Mouse (Mus musculus): ENCODE data around the gene Fnip2.
"Not testable (repeated sequence)": the region's sequence is repeated elsewhere in the genome, so short reads cannot be mapped to it uniquely, and the experiment has no call there.

Fnip2 gene

DNA sequence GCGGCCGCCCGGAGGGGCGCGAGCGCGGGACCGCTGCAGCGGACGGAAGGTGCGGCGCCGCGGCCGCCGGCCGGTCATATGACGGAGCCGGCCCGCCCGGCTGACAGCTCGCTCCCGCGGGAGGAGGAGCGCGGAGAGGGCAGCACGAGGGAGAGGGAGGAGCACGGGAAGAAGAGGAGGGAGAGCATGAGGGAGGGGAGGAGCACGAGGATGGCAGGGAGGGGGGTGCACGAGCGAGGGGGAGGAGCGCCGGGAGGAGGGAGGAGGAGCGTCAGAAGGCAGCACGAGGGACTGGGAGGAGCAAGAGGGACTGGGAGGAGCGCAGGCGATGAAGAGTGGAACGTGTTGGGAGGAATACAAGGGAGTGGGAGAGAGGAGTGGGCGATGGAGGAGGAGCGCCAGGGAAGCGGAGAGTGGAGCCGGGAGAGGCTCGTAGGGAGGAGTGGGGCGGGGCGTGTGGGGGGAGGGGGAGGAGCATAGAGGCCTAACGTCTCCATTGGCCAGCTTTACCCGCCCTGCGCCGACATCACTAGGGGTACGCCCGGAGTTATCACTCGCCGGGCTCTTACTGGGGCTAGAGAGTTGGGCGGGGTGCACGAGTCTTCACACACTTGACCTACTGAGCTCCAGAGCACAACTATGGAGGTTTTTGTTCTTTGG, at the start of gene Fnip2:
TSS of gene Fnip2 (minus strand) at position 94 of the 660 bp plus-strand sequence.
- in situ Hi-C loops (cut with MboI, MseI): no loop called here

DNA sequence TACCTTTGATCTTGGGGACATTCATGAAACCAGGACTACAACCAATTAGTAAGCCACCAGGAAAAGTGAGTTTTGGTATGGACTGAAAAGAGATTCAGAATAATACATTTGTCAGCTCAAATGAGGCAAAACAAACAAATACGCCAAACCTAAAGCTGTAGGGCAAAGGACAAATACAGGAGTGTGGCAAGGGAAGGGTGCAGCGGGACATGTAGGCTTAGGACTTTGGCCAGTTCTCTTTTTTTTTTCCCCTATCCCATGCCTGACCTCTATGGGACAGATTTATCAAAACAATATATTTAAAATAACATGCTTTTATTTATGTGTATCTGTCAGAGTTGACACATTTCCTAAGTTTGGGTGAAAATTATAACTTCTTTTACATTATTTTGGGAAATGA, 42.3 kb upstream of the Fnip2 start:
- in situ Hi-C loops (cut with MboI, MseI): no loop called here

DNA sequence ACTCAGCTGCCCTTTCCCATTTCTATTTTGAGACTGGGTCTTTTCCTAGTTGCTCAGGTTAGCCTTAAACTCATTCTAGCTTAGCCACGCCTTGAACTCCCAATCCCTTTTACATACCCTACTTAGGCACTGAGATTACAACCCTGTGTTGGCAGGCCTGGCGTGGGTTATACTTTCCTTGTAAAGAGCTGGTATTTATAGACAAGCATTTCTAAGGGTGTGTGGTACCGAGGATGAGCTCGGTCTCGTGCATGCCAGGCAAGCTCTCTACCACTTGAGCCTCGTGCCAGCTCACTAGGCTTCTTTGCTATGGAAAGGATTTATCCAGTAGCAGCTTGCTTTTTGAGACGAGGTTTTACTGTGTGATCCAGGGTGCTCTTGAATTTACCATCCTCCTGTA, 27.9 kb upstream of the Fnip2 start:
- in situ Hi-C loops (cut with MboI, MseI): loop anchor here (25.0 kb wide), 1 partner anchor 633 kb away; no protein-coding TSS in a partner anchor

DNA sequence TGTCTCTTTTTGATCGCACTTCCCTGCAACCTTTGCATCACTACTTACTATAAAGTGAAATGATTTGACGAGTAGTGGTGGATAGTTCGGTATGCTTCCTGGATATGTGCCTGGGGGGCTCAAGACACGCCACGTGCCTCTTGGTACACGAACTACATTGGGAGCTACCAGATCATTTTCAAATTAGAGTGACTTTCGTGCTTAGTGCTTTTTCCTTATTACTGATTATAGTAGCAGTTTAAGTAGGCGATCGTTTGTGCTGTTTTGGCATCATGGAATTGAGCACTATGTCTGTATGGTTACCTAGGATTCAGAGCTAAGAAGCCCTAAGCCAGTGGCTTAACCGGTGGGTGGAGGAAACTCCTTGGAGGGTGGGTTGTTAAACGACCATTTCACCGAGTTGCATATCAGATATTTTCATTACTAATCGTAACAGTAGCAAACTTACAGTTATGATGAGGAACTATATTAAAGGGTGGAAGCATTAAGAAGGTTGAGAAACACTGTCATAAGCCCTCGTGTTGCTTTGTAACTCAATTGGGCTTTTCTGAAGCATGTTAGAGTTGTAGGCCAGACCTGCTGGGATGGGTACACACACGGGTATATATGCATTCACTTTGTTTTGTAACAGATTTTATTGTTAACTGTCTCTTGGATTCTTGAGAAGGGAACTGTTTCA, 24.3 kb upstream of the Fnip2 start:
- in situ Hi-C loops (cut with MboI, MseI): loop anchor here (25.0 kb wide), 1 partner anchor 630 kb away; no protein-coding TSS in a partner anchor

DNA sequence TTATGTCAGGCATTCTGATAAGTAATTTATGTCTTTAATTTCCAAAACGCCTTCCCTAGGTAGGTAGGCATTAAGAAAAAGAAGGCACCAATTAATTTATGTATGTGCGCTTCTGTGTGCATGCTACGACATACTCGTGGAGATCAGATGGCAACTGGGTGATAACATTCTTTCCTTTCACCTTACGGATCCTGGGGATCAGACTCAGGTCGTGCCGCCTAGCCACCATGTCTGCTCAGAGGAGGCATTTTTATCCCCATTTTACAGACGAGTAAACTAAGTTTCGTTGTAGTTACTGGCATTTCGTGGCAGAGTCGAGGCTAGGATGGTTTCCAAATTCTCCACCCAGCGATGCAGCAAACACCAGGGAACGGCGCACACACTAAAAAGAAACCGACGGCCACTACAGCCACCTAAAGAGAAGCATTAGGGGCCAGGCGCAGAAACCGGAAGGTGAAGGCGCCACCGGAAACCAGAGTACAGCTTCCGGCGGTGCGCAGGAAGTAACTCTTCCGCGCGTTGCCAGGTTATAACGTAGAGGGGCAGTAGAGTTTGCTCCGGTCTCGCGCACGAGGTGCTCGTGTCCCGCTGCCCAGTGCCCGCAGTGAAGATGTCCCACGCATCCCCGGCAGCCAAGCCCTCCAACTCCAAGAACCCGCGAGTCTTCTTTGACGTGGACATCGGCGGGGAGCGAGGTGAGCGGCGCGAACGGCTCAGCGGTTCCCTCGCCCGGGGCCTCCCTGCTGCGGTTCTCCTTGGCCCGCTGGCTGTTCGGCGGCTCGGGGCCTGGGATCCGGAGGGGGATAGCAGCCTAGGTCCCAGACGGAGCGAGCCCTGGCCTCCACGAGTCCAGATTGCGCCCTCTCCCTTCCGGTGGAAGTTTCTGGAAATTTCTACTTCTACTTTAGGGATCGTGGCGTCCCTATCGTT, 23.5 kb upstream of the Fnip2 start, which contains the start of gene Ppid:
TSS of gene Ppid (plus strand) at position 480 of the 930 bp plus-strand sequence.
- in situ Hi-C loops (cut with MboI, MseI): loop anchor here (25.0 kb wide), 1 partner anchor 629 kb away; no protein-coding TSS in a partner anchor

DNA sequence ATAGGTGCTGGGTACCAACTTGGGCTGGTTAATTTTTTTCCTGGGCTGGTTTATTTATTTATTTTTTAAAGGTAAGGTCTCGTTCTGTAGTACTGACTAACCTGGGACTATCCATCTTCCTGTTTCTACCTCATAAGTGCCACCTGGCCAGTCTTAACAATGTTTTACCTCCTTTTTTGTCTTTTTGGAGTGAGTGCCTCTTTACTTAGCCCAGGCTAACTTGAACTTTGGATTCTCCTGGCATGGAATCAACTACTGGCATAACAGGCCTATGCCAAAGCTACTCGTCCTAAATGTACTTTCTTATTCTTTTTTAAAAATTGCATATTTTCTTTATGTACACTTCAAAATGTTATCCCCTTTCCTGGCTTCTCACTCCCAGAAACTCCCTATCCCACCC, 22.1 kb upstream of the Fnip2 start:
- in situ Hi-C loops (cut with MboI, MseI): loop anchor here (10.0 to 25.0 kb wide), 3 partner anchors 145 to 627 kb away; no protein-coding TSS in a partner anchor

DNA sequence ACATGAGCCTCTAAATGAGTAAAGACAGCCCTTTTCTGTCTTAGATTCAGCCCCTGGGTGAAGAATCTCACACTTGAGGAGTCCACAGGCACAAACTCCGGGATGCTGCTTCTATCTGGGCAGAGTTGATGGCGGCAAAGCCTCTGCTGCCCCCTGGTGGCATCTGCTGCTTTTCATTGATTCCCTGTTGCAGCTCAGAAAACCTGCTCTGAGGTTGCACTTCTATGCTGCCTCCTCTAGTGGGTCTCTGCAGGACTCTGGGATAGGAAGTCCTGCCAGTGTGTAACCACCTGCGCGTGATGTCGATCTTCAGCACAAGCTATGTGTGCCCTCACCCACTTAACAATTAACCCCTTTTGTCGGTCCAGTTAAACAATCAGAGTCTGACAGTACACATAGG, 19.2 kb upstream of the Fnip2 start:
- in situ Hi-C loops (cut with MboI, MseI): loop anchor here (10.0 to 25.0 kb wide), 3 partner anchors 142 to 625 kb away; no protein-coding TSS in a partner anchor

DNA sequence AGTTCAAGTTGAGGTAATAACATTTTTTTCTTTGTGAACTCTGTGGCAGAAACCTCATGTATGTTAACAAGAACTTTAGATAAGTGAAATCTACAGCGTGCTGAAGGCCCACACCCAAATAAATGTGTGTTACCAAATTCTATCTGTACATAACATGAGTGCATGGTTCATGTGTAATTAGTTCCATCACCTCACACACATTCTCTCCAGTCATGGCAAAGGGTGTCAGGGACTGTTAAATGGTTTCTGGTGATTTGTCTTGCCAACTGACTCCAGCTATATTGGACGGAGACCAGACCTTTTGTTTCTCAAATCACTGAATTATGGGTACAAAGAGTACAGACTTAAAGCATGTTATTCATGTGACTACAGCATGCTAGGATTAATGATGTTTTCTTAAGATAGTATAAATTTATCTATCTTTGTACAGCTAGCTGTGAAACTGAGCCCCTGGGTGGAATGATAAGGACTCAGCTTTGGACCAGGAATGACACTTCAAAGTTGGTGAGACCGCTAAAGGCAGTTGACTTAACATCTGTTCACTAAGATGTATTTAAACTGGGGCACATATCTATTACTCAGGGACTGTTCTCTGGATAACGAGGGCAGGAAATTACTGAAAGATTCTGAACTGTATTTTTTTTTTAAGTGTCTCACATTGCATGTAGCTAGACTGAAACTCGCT, 12.4 kb upstream of the Fnip2 start:
- in situ Hi-C loops (cut with MboI, MseI): loop anchor here (10.0 to 25.0 kb wide), 3 partner anchors 135 to 618 kb away; no protein-coding TSS in a partner anchor

DNA sequence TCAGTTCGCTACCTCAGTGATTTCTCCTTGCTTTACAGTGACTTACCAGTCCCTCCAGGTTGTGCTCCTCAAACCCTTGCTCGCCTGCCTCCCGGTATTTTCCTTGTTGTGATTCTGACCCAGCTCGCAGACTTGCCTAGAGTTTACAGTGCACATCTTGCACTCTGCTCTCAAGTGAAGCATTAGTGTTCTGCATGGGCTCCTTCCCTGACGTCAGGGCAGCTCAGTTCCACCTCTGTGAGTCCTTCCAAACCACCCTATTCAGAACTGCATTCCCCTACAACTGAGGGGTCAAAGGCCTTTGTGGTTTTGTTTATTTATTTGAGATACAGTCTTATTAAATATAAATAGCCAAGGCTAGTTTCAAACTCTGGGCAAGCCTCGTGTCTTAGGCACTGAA, 10.6 kb upstream of the Fnip2 start:
- in situ Hi-C loops (cut with MboI, MseI): loop anchor here (25.0 kb wide), 1 partner anchor 616 kb away; no protein-coding TSS in a partner anchor

DNA sequence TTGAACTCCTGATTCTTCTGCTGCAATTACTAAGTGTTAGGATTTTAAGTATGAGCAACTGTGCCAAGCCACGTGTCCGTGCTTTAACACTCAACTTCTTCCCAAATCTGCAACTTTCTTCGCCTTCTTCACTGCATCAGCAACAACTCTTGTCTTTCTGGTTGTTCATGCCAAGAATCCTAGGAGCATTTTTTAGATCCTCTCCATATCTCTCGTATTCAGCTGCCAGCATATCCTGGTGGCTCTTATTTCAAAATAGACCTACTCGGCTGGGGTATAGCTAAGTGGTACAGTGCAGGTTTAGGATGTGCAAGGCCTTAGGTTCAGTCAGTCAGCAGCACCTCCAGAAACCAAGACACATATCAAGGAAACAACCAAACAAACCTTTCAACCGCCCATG, 10.0 kb upstream of the Fnip2 start:
- in situ Hi-C loops (cut with MboI, MseI): loop anchor here (25.0 kb wide), 1 partner anchor 615 kb away; no protein-coding TSS in a partner anchor

DNA sequence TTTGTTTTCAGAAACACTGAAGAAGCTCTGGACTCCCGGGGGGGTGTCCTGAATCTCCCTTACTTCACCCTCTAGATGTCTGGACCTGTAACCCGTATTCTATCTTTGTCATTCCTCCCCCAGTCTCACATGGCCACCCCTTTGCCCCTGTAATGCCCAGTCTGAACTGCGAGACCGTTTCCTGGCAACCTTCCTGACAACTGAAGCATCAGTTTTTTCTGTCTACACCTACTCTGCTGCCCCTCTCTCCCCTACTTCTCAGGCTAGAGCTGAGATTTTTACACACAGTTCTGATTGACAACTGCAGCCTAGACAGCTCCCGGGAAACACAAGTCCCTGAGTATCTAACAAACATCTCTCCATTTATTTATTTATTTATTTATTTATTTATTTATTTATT, 9.3 kb upstream of the Fnip2 start:
- in situ Hi-C loops (cut with MboI, MseI): loop anchor here (25.0 kb wide), 1 partner anchor 615 kb away; no protein-coding TSS in a partner anchor

DNA sequence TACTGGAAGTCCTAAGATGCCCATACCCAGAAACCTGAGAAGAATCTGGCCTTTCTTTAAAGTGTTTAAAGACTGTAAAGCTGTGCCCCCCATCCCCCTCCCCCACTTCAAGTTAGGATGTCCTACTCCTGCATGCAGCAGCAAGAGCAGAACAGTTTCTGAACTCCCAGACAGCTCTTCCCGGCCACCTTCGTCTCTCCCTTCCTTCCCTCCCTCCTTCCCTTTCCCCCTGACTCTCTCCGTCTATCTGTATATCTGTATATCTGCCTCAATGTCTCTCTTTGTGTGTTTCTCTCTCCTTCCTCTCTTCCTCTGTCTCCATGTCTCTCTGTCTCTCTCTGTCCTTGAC, 8.8 kb upstream of the Fnip2 start:
- in situ Hi-C loops (cut with MboI, MseI): loop anchor here (25.0 kb wide), 1 partner anchor 614 kb away; no protein-coding TSS in a partner anchor

DNA sequence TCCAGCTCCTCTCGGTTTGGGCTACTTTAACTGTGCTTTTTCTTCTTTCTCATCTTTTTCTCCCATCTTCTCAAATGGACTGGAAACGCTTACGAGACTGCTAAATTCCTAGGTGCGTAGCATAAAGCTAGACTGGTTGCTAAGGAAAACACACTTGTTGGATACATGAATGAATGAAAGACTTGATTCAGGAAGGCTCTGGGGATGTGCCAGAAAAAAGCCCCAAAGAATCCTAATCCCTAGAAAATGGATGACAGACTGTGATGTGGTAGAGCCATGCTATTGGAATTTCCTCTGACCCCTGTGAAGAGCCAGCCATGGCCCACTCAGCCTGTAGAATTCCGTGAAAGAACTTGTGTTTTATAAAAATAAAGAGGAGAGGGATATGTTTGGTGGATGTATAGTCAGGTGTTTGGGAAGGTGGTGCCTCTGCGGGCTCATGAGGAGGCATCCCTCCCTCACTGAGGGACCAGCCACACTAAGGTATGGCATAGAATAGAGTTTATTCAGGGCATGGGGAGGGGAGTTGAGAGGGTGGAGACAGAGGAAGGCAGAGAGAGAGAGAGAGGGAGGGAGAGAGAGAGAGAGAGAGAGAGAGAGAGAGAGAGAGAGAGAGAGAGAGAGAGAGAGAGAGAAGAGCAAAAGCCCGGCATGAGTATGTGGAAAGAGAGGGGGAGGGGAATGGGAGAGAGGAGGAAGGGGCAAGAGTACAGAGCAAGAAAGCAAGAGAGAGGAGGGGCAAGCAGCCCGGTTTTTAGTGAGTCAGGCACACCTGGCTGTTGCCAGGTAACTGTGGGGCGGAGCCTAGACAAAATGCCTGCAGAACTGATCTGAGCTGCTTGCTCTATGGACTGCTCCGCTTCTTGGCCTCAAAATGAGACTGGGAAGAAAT, 8.2 kb upstream of the Fnip2 start:
- in situ Hi-C loops (cut with MboI, MseI): loop anchor here (25.0 kb wide), 1 partner anchor 614 kb away; no protein-coding TSS in a partner anchor

DNA sequence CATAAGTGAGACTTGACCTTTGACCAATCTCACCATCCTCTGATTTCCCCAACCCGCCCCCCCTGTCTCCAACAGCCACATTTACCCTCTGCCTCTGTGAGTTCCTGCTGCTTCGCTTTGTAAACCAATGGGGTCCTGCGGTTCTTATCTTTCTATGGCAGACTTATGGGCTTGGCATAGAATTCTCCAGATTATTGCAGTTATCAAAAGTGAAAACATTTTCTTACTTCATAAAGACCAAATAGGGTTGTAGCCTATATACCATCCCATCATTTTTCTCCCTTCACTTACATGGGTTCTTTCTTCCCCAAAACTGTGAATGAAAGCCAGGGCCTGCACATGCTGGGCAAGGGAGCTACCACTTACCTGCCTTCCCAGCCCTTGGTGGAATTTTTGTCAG, 6.7 kb upstream of the Fnip2 start:
- in situ Hi-C loops (cut with MboI, MseI): no loop called here

DNA sequence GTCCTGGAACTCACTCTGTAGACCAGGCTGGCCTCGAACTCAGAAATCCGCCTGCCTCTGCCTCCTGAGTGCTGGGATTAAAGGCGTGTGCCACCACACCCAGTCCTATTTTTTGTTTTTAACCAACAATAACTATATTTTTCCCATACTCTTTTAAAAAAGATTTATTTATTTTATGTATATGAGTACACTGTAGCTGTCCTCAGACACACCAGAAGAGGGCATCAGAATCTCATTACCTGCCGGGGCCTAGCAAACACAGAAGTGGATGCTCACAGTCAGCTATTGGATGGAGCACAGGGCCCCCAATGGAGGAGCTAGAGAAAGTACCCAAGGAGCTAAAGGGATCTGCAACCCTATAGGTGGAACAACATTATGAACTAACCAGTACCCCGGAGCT, 5.8 kb upstream of the Fnip2 start:
- in situ Hi-C loops (cut with MboI, MseI): not testable (repeated sequence)

DNA sequence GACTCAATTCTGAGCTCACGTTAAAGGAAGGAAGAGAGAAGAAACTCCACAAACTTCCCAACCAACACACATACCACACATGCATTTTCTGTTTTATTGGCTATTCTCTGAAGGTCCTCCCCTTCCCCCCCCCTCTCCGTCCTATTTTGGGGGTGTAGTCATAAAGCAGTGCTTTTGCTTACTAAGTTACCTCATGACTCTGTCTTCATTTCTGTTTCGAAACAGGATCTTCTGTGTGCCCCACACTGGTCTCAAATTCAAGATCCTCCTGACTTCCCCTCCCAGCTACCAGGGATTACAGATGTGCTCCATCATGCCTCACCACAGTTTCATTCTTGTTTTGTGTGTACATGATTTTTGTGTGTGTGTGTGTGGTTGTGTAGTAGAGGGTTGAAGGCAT, 4.8 kb upstream of the Fnip2 start:
- in situ Hi-C loops (cut with MboI, MseI): no loop called here

DNA sequence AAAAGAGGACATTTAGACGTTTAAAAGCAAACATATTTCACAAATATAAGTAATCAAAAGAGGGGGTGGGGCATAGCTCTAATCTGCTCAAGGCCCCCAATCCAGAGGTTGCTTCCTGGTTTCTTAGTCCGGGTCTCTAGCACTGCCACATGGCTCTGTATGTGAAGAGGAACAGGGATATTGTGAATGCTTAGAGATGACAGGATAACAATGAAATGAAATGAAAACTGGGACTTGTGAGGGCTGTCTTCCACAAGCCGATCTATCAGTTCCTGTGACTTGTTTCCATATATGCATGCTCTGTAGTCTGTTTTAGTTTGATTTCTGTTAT, 1.7 kb upstream of the Fnip2 start:
- in situ Hi-C loops (cut with MboI, MseI): no loop called here

DNA sequence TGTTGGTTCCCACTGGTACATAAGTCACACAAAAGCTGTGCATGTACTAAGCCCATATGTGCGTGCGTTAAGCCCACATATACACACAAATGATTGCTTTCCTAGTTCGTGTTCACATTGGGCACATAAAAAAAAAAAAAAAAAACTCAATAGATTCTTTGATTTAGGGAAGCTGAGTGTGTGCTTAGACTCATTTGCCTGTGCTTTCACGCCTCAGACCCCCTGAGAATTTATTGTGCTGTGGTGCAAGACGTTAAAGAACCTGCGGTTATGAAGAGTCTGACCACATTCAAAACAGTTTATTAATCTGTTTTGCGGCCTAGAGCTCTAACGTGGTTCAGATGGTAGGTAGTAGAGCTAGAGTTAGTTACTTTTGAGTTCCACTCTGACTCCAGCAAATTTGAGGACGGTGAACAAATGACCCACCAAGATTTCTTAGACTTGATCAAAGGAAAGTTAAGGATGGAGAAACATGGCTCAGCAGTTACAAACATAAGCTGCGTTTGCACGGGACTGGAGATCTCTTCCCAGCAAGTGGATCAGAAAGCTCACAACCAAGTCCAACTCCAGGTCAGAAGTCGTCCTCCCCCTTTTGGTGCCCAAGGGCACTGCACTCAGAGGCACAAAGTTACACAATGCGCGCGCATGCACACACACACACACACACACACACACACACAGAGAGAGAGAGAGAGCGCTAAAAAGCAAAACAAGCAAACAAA, 1.2 kb upstream of the Fnip2 start:
- in situ Hi-C loops (cut with MboI, MseI): no loop called here
